Mouse (Mus musculus) forebrain, embryonic 14.5 days (tissue): ENCODE data around the gene Terb1. TPM values are rescaled to one million over a fixed set of nuclear protein-coding genes. Genes with fewer than 3 reads are reported as not detected.

Experiments
- ATAC-seq: fragments of 200-750 bp; cut with Nextera tagmentation; 2 replicates; pipeline ENCODE4 v1.8.0; 2017; ENCODE audit warnings: mild to moderate bottlenecking, moderate library complexity
- DNase-seq: peaks from one replicate; pipeline ENCODE4 v3.0.0-alpha.2; 2015; ENCODE audit warnings: low spot score
- H3K27ac ChIP-seq: fragments of 300-500 bp; sonication (generic); 2 replicates; pipeline ENCODE4 v1.5.1; 2014; ENCODE audit warnings: low read depth, mild to moderate bottlenecking, control low read depth, low read length, moderate library complexity
- H3K27me3 ChIP-seq: fragments of 300-500 bp; sonication (generic); replicated peaks from 2 replicates; pipeline ENCODE4 v1.6.1; 2014; ENCODE audit warnings: low read length, control low read depth, mixed read lengths; ENCODE audit not compliant: control insufficient read depth, insufficient read depth
- H3K36me3 ChIP-seq: fragments of 300-500 bp; sonication (generic); 2 replicates; pipeline ENCODE4 v1.6.1; 2014; ENCODE audit warnings: low read length, control low read depth; ENCODE audit not compliant: control insufficient read depth, insufficient read depth
- H3K4me1 ChIP-seq: fragments of 300-500 bp; sonication (generic); 2 replicates; pipeline ENCODE4 v1.6.1; 2014; ENCODE audit warnings: antibody characterized with exemption, low read length, control low read depth; ENCODE audit not compliant: control insufficient read depth, insufficient read depth
- H3K4me2 ChIP-seq: fragments of 300-500 bp; sonication (generic); 2 replicates; pipeline ENCODE4 v1.6.1; 2014; ENCODE audit warnings: mild to moderate bottlenecking, control low read depth, low read length
- H3K4me3 ChIP-seq: fragments of 300-500 bp; sonication (generic); 2 replicates; pipeline ENCODE4 v1.5.1; 2014; ENCODE audit warnings: low read depth, low read length, control low read depth
- H3K9ac ChIP-seq: fragments of 300-500 bp; sonication (generic); 2 replicates; pipeline ENCODE4 v1.6.1; 2014; ENCODE audit warnings: mild to moderate bottlenecking, low read length, control low read depth, moderate library complexity
- H3K9me3 ChIP-seq: fragments of 300-500 bp; sonication (generic); replicated peaks from 2 replicates; pipeline ENCODE4 v1.6.1; 2016; ENCODE audit warnings: low read length, control low read depth, mixed read lengths; ENCODE audit not compliant: control insufficient read depth
- WGBS: fragments of 180-500 bp; shearing (Covaris S2); extraction: QIAGEN DNeasy Blood & Tissue Kit; methylation state at CpG from one replicate; pipeline ENCODE4 v1.1.7; 2014; 5-methylcytosine and 5-hydroxymethylcytosine counted together
- polyA plus RNA-seq: library from polyadenylated mRNA; unstranded; fragments of >200 nt; fragmentation: Nextera tagmentation; extraction: Ambion mirVana; gene quantifications from 2 replicates; pipeline ENCODE4 v1.2.1, GENCODE M21; 2014

The Terb1 gene
- polyA plus RNA-seq, 1 experiment from 2014 or later: 0.15 TPM

DNA sequence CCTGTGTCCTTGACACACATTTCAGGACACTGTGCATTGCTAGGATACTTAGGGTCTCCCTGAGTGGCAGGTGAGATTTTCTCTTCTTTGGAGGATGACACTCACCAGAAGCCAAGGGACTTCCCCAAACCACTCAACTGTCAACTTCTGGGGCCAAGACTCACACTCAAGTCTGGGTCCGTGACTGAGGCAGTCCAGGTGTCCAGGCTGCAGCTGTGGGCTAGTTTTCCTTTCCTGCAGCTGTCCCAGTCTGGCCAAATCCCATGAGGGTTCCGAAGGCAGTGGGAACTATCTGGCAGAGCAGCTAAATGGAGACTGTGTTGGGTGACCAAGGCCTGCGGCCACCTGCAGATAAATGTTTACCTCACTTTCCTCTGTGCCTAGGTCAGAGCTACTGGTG is 97.7 kb downstream of the Terb1 start:
- 88% methylated on average over 3 of the region's 3 CpGs for WGBS
- H3K9me3 ChIP-seq: no peaks in the 10 kb centered on the region
- no peak overlapping the region for H3K4me3 ChIP-seq
- DNase-seq: no peak
- peaks cover 9% of the 10 kb centered on the region for H3K36me3 ChIP-seq
- H3K4me2 ChIP-seq: no peak overlapping the region
- H3K4me1 ChIP-seq: no peaks in the 10 kb centered on the region
- no peak overlapping the region for H3K9ac ChIP-seq
- no peak for ATAC-seq
- H3K27ac ChIP-seq: no peak overlapping the region
- H3K27me3 ChIP-seq: no peaks in the 10 kb centered on the region

DNA sequence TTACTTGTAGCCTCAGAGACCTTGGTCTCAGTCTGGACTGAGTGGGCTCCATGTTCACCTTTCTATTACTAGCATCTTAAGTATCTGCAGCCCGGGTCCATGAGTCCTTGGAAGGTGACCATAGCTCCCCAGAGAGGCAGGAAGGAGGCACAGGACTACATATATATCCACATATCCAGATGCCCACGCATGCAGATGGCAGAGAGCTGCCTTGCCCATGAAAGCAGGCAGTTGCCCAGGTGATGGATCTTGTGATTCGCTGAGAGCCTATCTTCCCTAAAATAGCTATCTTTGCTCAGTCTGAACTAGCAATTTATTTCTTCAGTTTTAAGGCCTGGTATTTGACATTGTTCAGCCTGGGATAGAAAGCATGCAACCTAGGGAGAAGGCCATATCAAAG is 98.2 kb downstream of the Terb1 start:
- DNase-seq (no peak), ATAC-seq (no peak)
- H3K4me3 ChIP-seq: no peak overlapping the region
- H3K4me1 ChIP-seq: no peaks in the 10 kb centered on the region
- no peak overlapping the region for H3K27ac ChIP-seq
- WGBS: 88% methylated on average over 3 of the region's 3 CpGs
- 0 out of 2 replicates have a peak, but pooled peaks cover 8% of the 10 kb centered on the region for H3K36me3 ChIP-seq
- H3K4me2 ChIP-seq: no peak overlapping the region
- H3K27me3 ChIP-seq: no peaks in the 10 kb centered on the region
- no peaks in the 10 kb centered on the region for H3K9me3 ChIP-seq
- H3K9ac ChIP-seq: no peak overlapping the region

DNA sequence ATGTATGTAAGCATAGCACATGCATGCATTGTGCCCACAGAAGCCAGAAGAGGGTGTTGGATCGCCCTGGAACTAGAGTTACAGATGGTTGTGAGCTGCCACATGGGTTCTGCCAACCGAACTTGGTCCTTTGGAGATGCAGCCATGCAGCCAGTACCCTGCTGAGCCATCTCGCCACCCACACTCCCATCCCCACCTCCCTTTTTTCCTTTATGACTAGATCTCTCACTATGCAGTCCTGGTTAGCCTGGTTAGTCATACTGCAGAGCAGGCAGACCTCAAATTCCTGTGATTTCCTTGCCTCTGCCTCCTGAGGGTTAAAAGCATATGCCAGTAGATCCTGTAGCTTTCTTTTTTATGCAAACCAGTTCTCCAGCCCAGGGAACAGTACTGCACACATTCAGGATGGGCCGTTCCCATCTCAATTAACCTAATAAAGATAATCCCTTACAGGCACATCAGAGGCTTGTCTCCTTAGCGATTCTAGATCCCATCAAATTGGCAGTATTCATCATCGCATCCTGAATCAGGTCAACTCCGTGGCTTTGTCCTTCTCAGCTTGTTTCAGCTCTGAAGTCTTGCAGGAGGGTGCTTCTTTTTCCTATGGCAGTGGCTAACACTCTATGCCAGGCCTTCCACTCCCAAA is 99.0 kb downstream of the Terb1 start:
- Histone ChIP-seq H3K27ac (no peak overlapping the region), H3K27me3 (no peaks in the 10 kb centered on the region), H3K36me3 (0 out of 2 replicates have a peak, but pooled peaks cover 8% of the 10 kb centered on the region), H3K9me3 (no peaks in the 10 kb centered on the region), H3K4me3 (no peak overlapping the region), H3K4me1 (no peaks in the 10 kb centered on the region), H3K4me2 (no peak overlapping the region), H3K9ac (no peak overlapping the region)
- 28% methylated on average over 7 of the region's 7 CpGs for WGBS
- no peak for ATAC-seq
- no peak for DNase-seq

DNA sequence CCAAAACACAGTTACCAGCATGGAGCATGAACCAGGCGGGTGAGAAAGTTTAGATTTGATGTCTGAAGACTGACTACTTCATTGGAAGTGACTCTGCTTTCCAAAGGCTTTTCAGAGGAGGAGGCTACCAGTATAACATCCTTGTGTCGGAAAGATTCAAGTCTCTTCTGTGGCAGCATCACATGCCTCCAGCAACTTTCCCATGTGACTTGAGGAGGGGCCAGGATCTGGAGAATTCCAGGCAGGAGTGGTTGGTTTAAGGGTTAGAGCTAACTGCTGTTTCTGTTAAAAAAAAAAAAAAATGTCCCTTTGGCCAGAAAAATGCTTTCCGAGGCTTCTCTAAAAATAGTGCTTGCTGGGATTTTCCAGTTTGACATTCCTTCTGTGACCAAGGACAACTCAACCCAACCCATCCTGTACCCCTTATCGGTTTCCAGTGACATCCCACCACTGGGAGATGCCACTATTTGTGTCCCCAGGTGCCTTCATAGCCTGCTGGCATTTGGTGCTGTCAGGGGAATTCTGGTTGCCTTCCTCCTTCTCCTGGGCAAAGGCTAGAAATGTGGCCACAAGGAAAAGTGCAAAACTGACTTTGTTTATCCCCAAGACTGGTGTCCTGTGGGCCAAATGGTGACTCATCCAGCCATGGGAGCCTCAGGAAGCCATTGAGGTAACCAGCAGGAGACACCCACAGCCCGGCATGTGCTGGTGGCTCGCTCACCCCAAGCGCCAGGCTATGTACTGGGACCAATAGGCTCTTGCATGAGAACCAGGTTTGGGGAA is 101.2 kb downstream of the Terb1 start:
- WGBS: 90% methylated on average over 7 of the region's 7 CpGs
- Histone ChIP-seq H3K9ac (no peak overlapping the region), H3K27me3 (no peaks in the 10 kb centered on the region), H3K4me3 (no peak overlapping the region), H3K27ac (no peak overlapping the region), H3K4me1 (no peaks in the 10 kb centered on the region), H3K4me2 (no peak overlapping the region), H3K36me3 (no peaks in the 10 kb centered on the region), H3K9me3 (no peaks in the 10 kb centered on the region)
- ATAC-seq: no peak
- no peak for DNase-seq

DNA sequence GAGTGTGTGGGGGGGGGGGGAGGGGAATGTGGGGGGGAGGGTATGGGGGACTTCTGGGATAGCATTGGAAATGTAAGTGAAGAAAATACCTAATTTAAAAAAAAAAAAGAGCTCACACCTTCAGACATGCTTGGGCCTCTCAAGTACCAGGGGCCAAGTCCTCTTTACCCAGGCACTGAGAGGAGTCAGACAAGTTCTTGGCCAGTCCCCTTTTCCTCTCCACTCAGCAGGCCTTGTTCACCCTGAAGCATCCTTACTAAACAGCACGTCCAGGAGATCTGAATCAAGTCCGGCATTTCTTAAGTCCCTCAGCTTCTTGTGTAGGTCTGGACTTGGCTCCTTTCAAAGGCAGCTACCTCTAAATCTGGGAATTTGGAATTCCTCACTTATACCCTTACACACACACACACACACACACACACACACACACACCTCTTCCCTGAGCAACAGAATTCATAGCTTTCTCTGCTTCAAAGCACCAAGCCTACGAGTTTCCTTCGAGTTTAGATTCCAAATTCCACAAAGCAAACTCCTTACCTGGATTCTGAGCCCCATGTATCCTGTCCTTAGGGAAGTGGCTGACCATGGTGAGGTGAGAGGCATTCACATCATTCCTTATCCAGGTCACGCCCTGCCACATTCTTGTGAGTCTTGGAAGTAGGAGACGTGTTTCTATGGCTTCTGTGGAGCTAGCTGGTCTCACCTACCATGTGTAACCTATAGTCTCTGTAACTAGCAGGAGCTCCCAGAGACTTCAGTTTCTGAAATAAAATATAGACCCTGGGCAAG is 103.2 kb downstream of the Terb1 start:
- Histone ChIP-seq H3K9me3 (no peaks in the 10 kb centered on the region), H3K36me3 (no peaks in the 10 kb centered on the region), H3K9ac (no peak overlapping the region), H3K27ac (no peak overlapping the region), H3K4me3 (no peak overlapping the region), H3K27me3 (no peaks in the 10 kb centered on the region), H3K4me2 (no peak overlapping the region), H3K4me1 (no peaks in the 10 kb centered on the region)
- WGBS: 87% methylated on average over 6 of the region's 6 CpGs
- no peak for ATAC-seq
- no peak for DNase-seq

DNA sequence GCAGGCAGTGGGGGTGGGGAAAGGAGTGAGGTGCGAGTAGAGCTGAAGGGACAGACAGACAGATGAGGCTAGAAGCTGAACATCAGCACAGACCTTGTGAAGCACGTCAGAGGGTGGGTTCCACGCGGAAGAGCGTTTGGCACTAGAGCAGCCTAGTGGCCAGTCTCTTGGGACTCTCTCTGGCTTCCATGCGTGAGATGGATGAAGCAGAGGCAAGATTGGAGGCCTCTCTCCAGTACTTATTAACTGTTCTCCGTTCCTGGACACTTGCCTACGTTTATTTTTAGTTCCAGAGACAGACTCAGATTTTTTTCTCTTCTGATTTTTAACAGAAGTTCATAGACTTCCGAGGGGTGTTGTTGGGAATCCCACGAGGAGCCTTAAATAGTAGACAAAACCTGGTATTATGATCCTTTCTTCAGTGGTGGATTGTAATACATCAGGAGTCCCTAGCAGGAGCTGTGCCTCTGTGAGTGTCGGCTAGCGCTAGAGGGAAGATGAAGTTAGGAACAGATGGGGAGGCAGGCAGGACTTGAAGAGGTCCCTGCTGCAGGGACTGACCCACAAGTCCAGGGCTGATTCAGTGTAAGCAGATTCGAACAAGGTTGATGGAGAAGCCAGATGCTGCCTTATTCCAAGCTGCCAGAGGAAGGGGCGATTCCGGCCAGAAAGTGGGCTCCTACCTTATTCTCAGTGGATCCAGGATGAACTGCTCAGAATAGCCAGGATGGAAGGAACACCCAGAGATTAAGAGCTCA is 104.1 kb downstream of the Terb1 start:
- no peaks in the 10 kb centered on the region for H3K27me3 ChIP-seq
- DNase-seq: no peak
- no peak overlapping the region for H3K4me2 ChIP-seq
- 81% methylated on average over 15 of the region's 15 CpGs for WGBS
- no peak overlapping the region for H3K27ac ChIP-seq
- H3K9me3 ChIP-seq: no peaks in the 10 kb centered on the region
- H3K4me3 ChIP-seq: no peak overlapping the region
- no peaks in the 10 kb centered on the region for H3K36me3 ChIP-seq
- no peak overlapping the region for H3K9ac ChIP-seq
- ATAC-seq: no peak
- no peaks in the 10 kb centered on the region for H3K4me1 ChIP-seq

DNA sequence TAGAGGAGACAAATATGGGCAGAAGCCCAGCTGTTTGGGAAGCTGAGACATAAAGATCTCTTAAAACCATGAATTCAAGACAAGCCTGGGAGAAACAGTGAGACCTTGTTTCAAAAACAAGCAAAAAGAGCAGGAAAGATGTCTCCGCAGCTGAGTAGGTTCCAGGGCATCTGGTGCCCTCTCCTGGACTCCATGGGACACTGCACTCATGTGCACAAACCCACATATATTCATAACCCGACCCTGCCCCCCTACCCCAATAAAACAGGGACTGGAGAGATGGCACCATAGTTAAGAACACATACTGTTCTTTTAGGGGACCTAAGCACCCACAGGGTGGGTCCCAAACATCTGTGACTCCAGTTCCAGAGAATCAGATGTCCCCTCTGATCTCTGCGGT is 106.1 kb downstream of the Terb1 start:
- Histone ChIP-seq H3K4me1 (no peaks in the 10 kb centered on the region), H3K9me3 (no peaks in the 10 kb centered on the region), H3K4me2 (no peak overlapping the region), H3K36me3 (no peaks in the 10 kb centered on the region), H3K27ac (no peak overlapping the region), H3K27me3 (no peaks in the 10 kb centered on the region), H3K9ac (no peak overlapping the region), H3K4me3 (no peak overlapping the region)
- DNase-seq (no peak), ATAC-seq (no peak)
- WGBS: 76% methylated on average over 3 of the region's 3 CpGs
